Mouse (Mus musculus) heart, embryonic 16.5 days (tissue): ENCODE data around the gene Sema3f. TPM values are rescaled to one million over a fixed set of nuclear protein-coding genes. Genes with fewer than 3 reads are reported as not detected.

Experiments
- ATAC-seq: fragments of 200-750 bp; cut with Nextera tagmentation; replicated peaks from 2 replicates; pipeline ENCODE4 v1.8.0; 2017; ENCODE audit warnings: moderate number of reproducible peaks; ENCODE audit not compliant: insufficient read depth, low FRiP score; ENCODE audit errors: extremely low read depth
- H3K27ac ChIP-seq: fragments of 300-500 bp; sonication (generic); 2 replicates; pipeline ENCODE4 v1.5.1; 2014; ENCODE audit warnings: mild to moderate bottlenecking, low read length, control low read depth, moderate library complexity
- H3K27me3 ChIP-seq: fragments of 300-500 bp; sonication (generic); 2 replicates; pipeline ENCODE4 v1.6.1; 2014; ENCODE audit warnings: low read length, mixed read lengths; ENCODE audit not compliant: control insufficient read depth, insufficient read depth
- H3K36me3 ChIP-seq: fragments of 300-500 bp; sonication (generic); 2 replicates; pipeline ENCODE4 v1.6.1; 2014; ENCODE audit not compliant: control insufficient read depth, insufficient read depth
- H3K4me1 ChIP-seq: fragments of 300-500 bp; sonication (generic); 2 replicates; pipeline ENCODE4 v1.6.1; 2014; ENCODE audit warnings: low read length, mixed read lengths; ENCODE audit not compliant: control insufficient read depth, insufficient read depth
- H3K4me2 ChIP-seq: fragments of 300-500 bp; sonication (generic); 2 replicates; pipeline ENCODE4 v1.6.1; 2014; ENCODE audit warnings: low read depth, mild to moderate bottlenecking, control low read depth, low read length
- H3K4me3 ChIP-seq: fragments of 300-500 bp; sonication (generic); 2 replicates; pipeline ENCODE4 v1.5.1; 2014; ENCODE audit warnings: mild to moderate bottlenecking, control low read depth, low read length
- H3K9ac ChIP-seq: fragments of 300-500 bp; sonication (generic); 2 replicates; pipeline ENCODE4 v1.6.1; 2014; ENCODE audit warnings: low read length, control low read depth
- H3K9me3 ChIP-seq: fragments of 300-500 bp; sonication (generic); replicated peaks from 2 replicates; pipeline ENCODE4 v1.6.1; 2016; ENCODE audit warnings: low read length; ENCODE audit not compliant: control insufficient read depth
- WGBS: fragments of 180-500 bp; shearing (Covaris S2); extraction: QIAGEN DNeasy Blood & Tissue Kit; methylation state at CpG from one replicate; pipeline ENCODE4 v1.1.7; 2014; 5-methylcytosine and 5-hydroxymethylcytosine counted together
- polyA plus RNA-seq: library from polyadenylated mRNA; unstranded; fragments of >200 nt; fragmentation: Nextera tagmentation; extraction: Ambion mirVana; gene quantifications from 2 replicates; pipeline ENCODE4 v1.2.1, GENCODE M21; 2015

Sema3f gene
- polyA plus RNA-seq, 1 experiment from 2014 or later = 3.9 TPM

- Histone ChIP-seq H3K4me1 (peaks cover 17% of the 10 kb centered on the region), H3K4me2 (peak overlapping the region; percentile 52), H3K36me3 (no peaks in the 10 kb centered on the region), H3K9ac (no peak overlapping the region; the same call in 1 of the 2 replicates), H3K9me3 (no peaks in the 10 kb centered on the region), H3K27ac (peak overlapping the region; percentile 61), H3K27me3 (no peaks in the 10 kb centered on the region), H3K4me3 (no peak overlapping the region)
- 23% methylated on average over 6 of the region's 6 CpGs for WGBS
- no peak for ATAC-seq
Measured at GRCm38 (mm10) chr9:107723292-107723691, 13.0 kb upstream of the Sema3f start.

DNA sequence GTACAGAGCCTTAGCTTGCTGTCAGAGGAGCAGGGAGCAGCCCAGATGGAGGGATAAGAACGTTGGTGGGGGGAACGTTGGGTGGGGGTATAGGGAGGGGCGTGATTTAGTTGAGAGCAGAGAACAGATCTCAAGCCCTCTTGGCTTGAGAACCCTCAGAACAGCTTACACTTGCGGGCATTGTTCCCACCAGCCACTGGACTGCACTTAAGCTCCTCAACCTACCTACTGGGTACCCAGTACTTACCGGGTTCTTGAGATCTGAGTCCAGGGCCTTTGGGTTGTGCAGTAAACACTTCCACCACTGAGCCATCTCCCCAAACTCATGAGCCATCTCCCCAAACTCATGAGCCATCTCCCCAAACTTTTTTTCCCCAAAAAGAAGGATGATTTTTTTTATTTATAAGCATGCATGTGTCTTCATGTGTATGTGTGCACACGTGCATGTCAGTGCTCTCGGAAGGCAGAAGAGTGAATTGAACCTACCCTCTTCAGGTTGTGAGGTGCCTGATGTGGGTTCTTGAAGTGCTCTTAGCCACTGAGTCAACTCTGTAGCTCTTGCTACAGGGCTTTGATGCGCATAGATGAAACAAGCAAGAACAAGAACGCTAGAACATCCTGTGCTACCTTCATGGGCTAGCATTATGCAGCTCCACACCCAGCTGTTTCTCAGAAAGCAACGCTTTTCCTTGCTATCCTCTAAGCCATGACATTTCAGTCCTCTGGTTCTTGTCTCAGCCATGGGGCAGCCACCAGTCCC lies 8.7 kb upstream of the Sema3f start:
- no peak for ATAC-seq
- no peak overlapping the region for H3K9ac ChIP-seq
- H3K27me3 ChIP-seq = no peaks in the 10 kb centered on the region; the same call in 1 of the 2 replicates
- H3K4me2 ChIP-seq = no peak overlapping the region
- H3K4me3 ChIP-seq = no peak overlapping the region
- WGBS = 73% methylated on average over 10 of the region's 10 CpGs
- no peak overlapping the region for H3K27ac ChIP-seq
- H3K9me3 ChIP-seq = no peaks in the 10 kb centered on the region
- H3K36me3 ChIP-seq = no peaks in the 10 kb centered on the region
- peaks cover 24% of the 10 kb centered on the region for H3K4me1 ChIP-seq

DNA sequence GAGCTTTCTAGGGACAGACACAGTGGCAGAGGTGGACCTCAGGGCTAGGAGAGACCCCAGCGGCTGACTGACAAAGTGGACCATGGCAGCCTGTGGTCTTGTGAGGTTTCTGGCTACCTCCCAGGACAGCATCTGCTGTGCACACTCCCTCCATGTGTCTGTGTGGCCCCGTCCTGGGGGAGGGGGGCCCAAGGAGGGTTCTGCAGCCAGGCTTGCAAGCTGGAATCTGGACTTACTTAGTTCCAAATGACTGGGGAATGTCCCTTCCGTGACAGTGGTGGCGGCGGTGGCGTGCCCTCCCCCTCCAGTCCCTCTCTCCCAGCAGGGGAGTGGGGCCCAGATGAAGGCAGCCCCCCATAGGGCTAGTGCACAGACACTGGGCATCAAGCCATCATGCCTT lies 6.7 kb upstream of the Sema3f start:
- H3K9ac ChIP-seq = 0 out of 2 replicates have a peak overlapping the region, but pooled peaks have one; percentile 17

GRCm38 (mm10) chr9:107715632-107716031 lies 5.4 kb upstream of the Sema3f start:
- no peak for ATAC-seq
- H3K4me1 ChIP-seq = peaks cover 21% of the 10 kb centered on the region
- H3K27me3 ChIP-seq = peaks cover 4% of the 10 kb centered on the region
- H3K4me3 ChIP-seq = no peak overlapping the region
- no peaks in the 10 kb centered on the region for H3K36me3 ChIP-seq
- no peak overlapping the region for H3K4me2 ChIP-seq
- no peaks in the 10 kb centered on the region for H3K9me3 ChIP-seq
- WGBS = 90% methylated on average over 2 of the region's 2 CpGs
- no peak overlapping the region for H3K27ac ChIP-seq
- H3K9ac ChIP-seq = no peak overlapping the region

More for the DNA sequence above, 6.7 kb upstream of the Sema3f start:
- no peak for ATAC-seq
- no peak overlapping the region for H3K4me3 ChIP-seq
- H3K27ac ChIP-seq = no peak overlapping the region
- H3K27me3 ChIP-seq = no peaks in the 10 kb centered on the region; the same call in none of the 2 replicates
- no peak overlapping the region for H3K4me2 ChIP-seq
- H3K36me3 ChIP-seq = no peaks in the 10 kb centered on the region
- 33% methylated on average over 6 of the region's 6 CpGs for WGBS
- peaks cover 21% of the 10 kb centered on the region for H3K4me1 ChIP-seq
- H3K9me3 ChIP-seq = no peaks in the 10 kb centered on the region

GRCm38 (mm10) chr9:107714221-107714952 lies 4.1 kb upstream of the Sema3f start:
- H3K4me2 ChIP-seq = peak overlapping the region; percentile 21; the same call in 1 of the 2 replicates
- H3K9me3 ChIP-seq = no peaks in the 10 kb centered on the region
- H3K4me3 ChIP-seq = no peak overlapping the region
- peak overlapping the region; percentile 28 for H3K27ac ChIP-seq
- H3K27me3 ChIP-seq = peaks cover 11% of the 10 kb centered on the region
- no peak overlapping the region for H3K9ac ChIP-seq
- 17% methylated on average over 12 of the region's 12 CpGs for WGBS
- H3K4me1 ChIP-seq = peaks cover 25% of the 10 kb centered on the region
- ATAC-seq = 0 out of 2 replicates have a peak, but pooled peaks have one; percentile 19
- no peaks in the 10 kb centered on the region for H3K36me3 ChIP-seq

DNA sequence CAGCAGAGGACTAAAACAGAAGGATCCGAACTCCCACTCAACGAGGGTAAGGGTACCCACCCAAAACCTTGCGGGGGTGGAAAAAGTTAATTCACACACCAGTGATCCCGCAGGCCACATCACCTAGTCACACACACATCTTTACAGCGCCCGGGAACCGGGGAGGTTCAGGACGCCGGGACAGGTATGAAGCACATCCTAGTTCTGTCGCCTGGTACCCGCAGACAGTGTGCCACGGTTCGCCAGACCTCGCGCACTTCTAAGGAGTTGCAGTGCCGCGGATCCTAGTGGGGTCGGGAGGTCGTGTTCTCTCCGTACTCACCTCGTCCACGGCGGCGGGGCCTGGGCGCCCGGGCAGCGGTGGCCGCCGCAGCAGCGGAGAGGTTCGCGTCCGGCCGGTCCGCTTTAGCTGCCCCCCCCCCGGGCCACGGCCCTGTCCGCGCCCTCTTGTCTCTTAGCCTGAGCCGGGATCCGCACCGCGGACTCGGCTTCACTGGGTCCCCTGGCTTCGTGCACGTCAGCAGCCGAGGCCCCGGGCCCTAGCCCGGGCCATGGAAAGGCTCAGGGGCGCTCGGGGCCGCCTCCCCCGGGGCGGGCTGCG lies 1.1 kb downstream of the Sema3f start:
- peaks cover 27% of the 10 kb centered on the region for H3K27me3 ChIP-seq
- WGBS = 1% methylated on average over 46 of the region's 55 CpGs

DNA sequence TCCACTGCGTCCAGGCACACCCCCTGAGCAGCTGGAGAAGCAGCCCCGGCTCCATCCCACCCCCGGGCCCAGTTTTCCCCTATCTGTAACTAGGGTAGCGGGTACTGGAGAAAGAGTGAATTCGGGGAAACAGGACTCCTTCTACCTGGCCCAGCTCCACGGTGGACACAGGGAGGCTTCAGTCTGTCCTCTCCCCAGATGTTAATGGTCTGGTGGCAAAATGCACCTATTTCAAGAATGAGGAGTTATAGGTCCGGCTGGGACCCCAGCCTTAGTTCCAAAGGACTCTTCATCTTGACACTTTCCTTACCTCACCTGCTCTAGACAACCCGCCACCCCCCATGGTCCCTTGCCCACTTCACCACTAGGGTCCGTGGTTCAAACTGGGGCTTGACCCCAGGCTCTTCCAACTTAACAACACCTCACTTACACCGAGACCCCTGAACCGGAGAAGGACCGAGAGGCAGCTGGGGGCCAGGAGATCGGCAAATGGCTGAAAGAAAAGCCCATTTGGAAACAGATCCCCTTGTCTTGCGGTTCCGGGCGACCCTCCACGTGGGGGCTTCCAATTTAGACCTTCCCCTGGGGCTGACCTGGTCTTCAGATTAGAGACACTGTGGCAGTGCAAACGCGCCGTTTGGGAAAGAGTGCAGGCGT lies 1.7 kb downstream of the Sema3f start:
- H3K4me1 ChIP-seq = peaks cover 24% of the 10 kb centered on the region
- peaks cover 27% of the 10 kb centered on the region for H3K27me3 ChIP-seq
- H3K4me2 ChIP-seq = peak overlapping the region; percentile 97

More for the DNA sequence above, 1.1 kb downstream of the Sema3f start:
- H3K9ac ChIP-seq = peak overlapping the region; percentile 79
- ATAC-seq = peak; percentile 14
- no peaks in the 10 kb centered on the region for H3K36me3 ChIP-seq
- no peaks in the 10 kb centered on the region for H3K9me3 ChIP-seq
- H3K4me2 ChIP-seq = peak overlapping the region; percentile 97
- peak overlapping the region; percentile 42 for H3K27ac ChIP-seq
- peak overlapping the region; percentile 72 for H3K4me3 ChIP-seq
- peaks cover 29% of the 10 kb centered on the region for H3K4me1 ChIP-seq

DNA sequence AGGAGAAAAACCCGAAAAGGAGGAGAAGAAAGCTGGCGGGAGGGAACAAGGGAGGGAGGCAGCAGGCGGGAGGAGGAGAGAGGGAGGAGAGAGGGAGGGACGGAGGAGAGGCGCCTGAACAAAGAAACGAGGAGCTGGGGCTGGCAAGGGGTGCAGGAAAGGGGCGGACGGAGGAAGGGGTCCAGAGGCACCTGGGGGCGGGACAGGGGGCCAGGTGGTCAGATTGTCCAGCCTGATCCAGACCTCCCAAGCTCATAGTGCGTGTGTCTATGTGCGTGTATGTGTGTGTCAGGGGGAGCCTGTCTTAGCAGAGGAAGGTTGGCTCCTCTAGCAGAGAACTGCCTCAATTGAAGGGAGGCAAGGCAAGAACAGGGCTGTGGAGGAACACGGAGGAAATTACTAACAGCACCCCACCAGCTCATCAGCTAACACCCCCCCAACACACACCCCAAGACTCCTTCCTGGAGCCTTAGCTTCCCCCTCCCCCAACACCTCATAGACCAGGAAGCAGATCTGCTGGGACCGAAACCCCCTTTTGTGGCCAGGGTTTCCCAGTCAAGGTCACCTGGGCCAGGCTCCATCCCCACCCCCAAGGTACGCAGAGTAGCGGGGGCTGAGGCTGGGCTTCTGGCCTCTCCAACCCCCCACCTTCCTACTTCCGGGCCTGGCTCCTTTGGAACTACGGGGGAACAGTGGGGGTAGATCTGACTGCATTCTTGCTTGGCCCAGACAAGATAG lies 2.4 kb downstream of the Sema3f start:
- Histone ChIP-seq H3K27ac (no peak overlapping the region), H3K4me1 (peaks cover 21% of the 10 kb centered on the region), H3K9me3 (no peaks in the 10 kb centered on the region), H3K27me3 (peaks cover 27% of the 10 kb centered on the region), H3K36me3 (no peaks in the 10 kb centered on the region), H3K9ac (peak overlapping the region; percentile 55), H3K4me2 (peak overlapping the region; percentile 97), H3K4me3 (peak overlapping the region; percentile 72)
- WGBS = 6% methylated on average over 17 of the region's 17 CpGs
- ATAC-seq = no peak

More for the DNA sequence above, 1.7 kb downstream of the Sema3f start:
- Histone ChIP-seq H3K4me3 (peak overlapping the region; percentile 72), H3K9me3 (no peaks in the 10 kb centered on the region), H3K36me3 (no peaks in the 10 kb centered on the region), H3K27ac (no peak overlapping the region), H3K9ac (peak overlapping the region; percentile 79)
- WGBS = 4% methylated on average over 21 of the region's 21 CpGs
- ATAC-seq = no peak
